Mouse (Mus musculus) liver, embryonic 14.5 days (tissue): ENCODE data around the gene Pam16.

ENCODE experiments used
- CTCF ChIP-seq: IDR thresholded peaks from 2 replicates; pipeline ENCODE4 v1.5.1; 2016; ENCODE audit warnings: antibody characterized with exemption, low read depth, control low read depth
- EP300 ChIP-seq: IDR thresholded peaks from 2 replicates; pipeline ENCODE4 v1.6.1; 2016; ENCODE audit warnings: antibody characterized with exemption, low read depth

GRCm38 (mm10) chr16:4670317-4670716 lies 45.5 kb upstream of the Pam16 start:
- TF ChIP-seq CTCF, result no peak
- no peak for TF ChIP-seq EP300
